Mouse (Mus musculus) thymus, postnatal 14 days (tissue): ENCODE measurements around the gene Vmn1r30.

Experiments
- DNase-seq: peaks from one replicate; pipeline ENCODE4 v3.0.0; 2021

Gene Vmn1r30

DNA sequence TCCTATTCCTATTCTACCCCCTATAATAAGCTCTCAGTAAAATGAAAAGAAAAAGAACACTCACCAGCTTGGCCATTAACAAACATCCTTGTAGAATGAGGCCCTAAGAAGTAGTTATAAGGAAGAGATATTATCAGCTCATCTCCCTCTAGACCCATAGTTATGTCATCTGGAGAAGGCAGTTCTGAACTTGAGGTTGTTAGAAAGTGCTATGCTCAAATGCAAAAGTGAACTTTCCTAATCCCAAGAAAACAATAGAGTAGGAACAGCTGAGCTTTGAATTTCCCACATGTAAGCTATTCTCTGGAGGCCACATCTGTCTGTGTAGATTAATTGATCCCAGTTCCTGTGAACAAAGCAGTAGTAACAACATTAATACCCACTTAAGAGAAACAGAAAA is at the start of gene Vmn1r30:
Gene Vmn1r30 (minus strand): TSS at position 101 of the 400 bp plus-strand sequence.
- DNase-seq: no peak

DNA sequence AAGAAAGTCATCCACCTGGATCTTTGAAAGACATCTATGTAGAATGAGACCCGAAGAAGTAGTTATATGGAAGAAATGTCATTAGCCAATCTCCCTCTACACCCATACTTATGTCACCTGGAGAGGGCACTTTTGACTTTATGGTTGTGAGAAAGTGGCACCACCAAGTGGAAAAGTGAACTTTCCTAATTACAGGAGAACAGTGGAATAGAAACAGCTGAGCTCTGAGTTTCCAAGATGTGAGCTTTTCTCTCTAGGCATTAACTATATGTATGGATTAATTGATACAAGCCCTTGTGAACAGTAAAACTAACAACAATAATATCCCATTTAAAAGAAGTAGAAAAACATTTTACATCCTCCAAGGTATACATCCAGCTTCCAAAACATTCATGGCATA is 32.0 kb upstream of the Vmn1r30 start, which contains the start of gene Vmn1r31:
Gene Vmn1r31 (minus strand): TSS at position 101 of the 400 bp plus-strand sequence.
- no peak for DNase-seq
